Mouse (Mus musculus): ENCODE data around the gene Gabarap. TPM values are rescaled to one million over a fixed set of nuclear protein-coding genes. Genes with fewer than 3 reads are reported as not detected.
"Not testable (repeated sequence)": the region's sequence is repeated elsewhere in the genome, so short reads cannot be mapped to it uniquely, and the experiment has no call there.

Gene Gabarap
- total and polyA plus RNA-seq, 3 experiments = 189 to 352 (median 213) TPM

- in situ Hi-C loops (cut with MboI; ENCODE audit: low pct_ligation_motif_present, low pct_unique_long_range_greater_than_20kb, low sequenced_read_pairs) (loop anchor here (25.0 kb wide), 1 partner anchor 928 kb away; the partner anchor contains the start of genes Per1 and Vamp2), dilution Hi-C loops (cut with MboI; ENCODE audit: extremely low pct_ligation_motif_present, extremely low pct_unique_long_range_greater_than_20kb, low sequenced_read_pairs) (no loop called here)
- H3K4me3 ChIP-seq (replicated peaks in 1 of 3; ENCODE audit: low read depth in 2 of 3, low read length in 2 of 3, poor library complexity in 1 of 3) = peak overlapping the region in 2 of 3 experiments; percentile 67 to 71
- H3K27ac ChIP-seq (ENCODE audit: insufficient read depth, low read depth) = no peak overlapping the region
- H3K36me3 ChIP-seq (replicated peaks in 1 of 2; ENCODE audit: control insufficient read depth in 1 of 2, insufficient read depth in 1 of 2, low read length in 1 of 2) = peaks cover 34 to 39% of the 10 kb centered on the region in 2 experiments
- no peak for DNase-seq (ENCODE audit: extremely low read depth)
- H3K9ac ChIP-seq (ENCODE audit: insufficient read depth, low read depth) = peak overlapping the region; percentile 49; the same call in 1 of the 2 replicates
- peak overlapping the region; percentile 54; the same call in 1 of the 2 replicates for H3K4me2 ChIP-seq (ENCODE audit: insufficient read depth, low read depth, poor library complexity, severe bottlenecking)
- H3K4me1 ChIP-seq (ENCODE audit: control insufficient read depth in 1 of 2, insufficient read depth in 2 of 2) = peaks cover 20 to 34% of the 10 kb centered on the region in 2 experiments
- H3K9me3 ChIP-seq (replicated peaks; ENCODE audit: low read length) = no peaks in the 10 kb centered on the region
- H3K27me3 ChIP-seq (replicated peaks) = no peaks in the 10 kb centered on the region
- TF ChIP-seq TBP (conservative IDR thresholded peaks at IDR 0.05; ENCODE audit: low read depth, low read length) (no peak), ZKSCAN1 (IDR thresholded peaks at IDR 0.05; ENCODE audit: borderline replicate concordance, low read depth, low read length) (peak; percentile 83), MYC (IDR thresholded peaks at IDR 0.05; ENCODE audit: low read depth, low read length) (no peak)
- H3K79me2 ChIP-seq (replicated peaks; ENCODE audit: control insufficient read depth, extremely low read depth, insufficient read depth, poor library complexity, severe bottlenecking) = no peaks in the 10 kb centered on the region
Observed at GRCm38 (mm10) chr11:70015677-70016076, 24.7 kb downstream of the Gabarap start.

DNA sequence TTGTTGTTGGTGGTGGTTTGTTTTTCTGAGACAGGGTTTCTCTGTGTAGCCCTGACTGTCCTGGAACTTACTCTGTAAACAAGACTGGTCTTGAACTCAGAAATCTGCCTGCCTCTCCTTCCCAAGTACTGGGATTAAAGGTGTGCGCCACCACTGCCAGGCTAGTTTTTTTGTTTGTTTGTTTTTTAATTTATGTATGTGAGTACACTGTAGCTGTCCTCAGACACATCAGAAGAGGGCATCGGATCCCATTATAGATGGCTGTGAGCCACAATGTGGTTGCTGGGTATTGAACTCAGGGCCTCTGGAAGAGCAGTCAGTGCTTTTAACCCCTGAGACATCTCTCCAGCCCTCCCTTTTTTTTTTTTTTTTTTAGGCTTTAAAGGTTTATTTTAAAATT, 25.2 kb downstream of the Gabarap start:
- H3K4me2 ChIP-seq (ENCODE audit: insufficient read depth, low read depth, poor library complexity, severe bottlenecking); H3K27me3 ChIP-seq (replicated peaks); H3K79me2 ChIP-seq (replicated peaks; ENCODE audit: control insufficient read depth, extremely low read depth, insufficient read depth, poor library complexity, severe bottlenecking); H3K4me3 ChIP-seq (replicated peaks in 1 of 3; ENCODE audit: low read depth in 2 of 3, low read length in 2 of 3, poor library complexity in 1 of 3); H3K9me3 ChIP-seq (replicated peaks; ENCODE audit: low read length); H3K9ac ChIP-seq (ENCODE audit: insufficient read depth, low read depth); H3K27ac ChIP-seq (ENCODE audit: insufficient read depth, low read depth); dilution Hi-C loops (cut with MboI; ENCODE audit: extremely low pct_ligation_motif_present, extremely low pct_unique_long_range_greater_than_20kb, low sequenced_read_pairs); DNase-seq (ENCODE audit: extremely low read depth): not testable (repeated sequence)
- H3K36me3 ChIP-seq (replicated peaks in 1 of 2; ENCODE audit: control insufficient read depth in 1 of 2, insufficient read depth in 1 of 2, low read length in 1 of 2) = peaks cover 29 to 34% of the 10 kb centered on the region in 2 experiments
- in situ Hi-C loops (cut with MboI; ENCODE audit: low pct_ligation_motif_present, low pct_unique_long_range_greater_than_20kb, low sequenced_read_pairs) = loop anchor here (25.0 kb wide), 1 partner anchor 929 kb away; the partner anchor contains the start of genes Per1 and Vamp2
- H3K4me1 ChIP-seq (ENCODE audit: control insufficient read depth in 1 of 2, insufficient read depth in 2 of 2) = peaks cover 22 to 38% of the 10 kb centered on the region in 2 experiments

GRCm38 (mm10) chr11:70016669-70017068, 25.7 kb downstream of the Gabarap start, which contains the start of gene Dlg4:
Gene Dlg4 (plus strand): TSS chr11:70016942.
- H3K27ac ChIP-seq (ENCODE audit: insufficient read depth, low read depth) = no peak within 1 kb of the TSS
- dilution Hi-C loops (cut with MboI; ENCODE audit: extremely low pct_ligation_motif_present, extremely low pct_unique_long_range_greater_than_20kb, low sequenced_read_pairs) = no loop called here
- peaks cover 22 to 39% of the 10 kb centered on the region in 2 experiments for H3K4me1 ChIP-seq (ENCODE audit: control insufficient read depth in 1 of 2, insufficient read depth in 2 of 2)
- H3K79me2 ChIP-seq (replicated peaks; ENCODE audit: control insufficient read depth, extremely low read depth, insufficient read depth, poor library complexity, severe bottlenecking) = no peaks in the 10 kb centered on the region
- no peaks in the 10 kb centered on the region for H3K27me3 ChIP-seq (replicated peaks)
- peaks cover 24 to 29% of the 10 kb centered on the region in 2 experiments for H3K36me3 ChIP-seq (replicated peaks in 1 of 2; ENCODE audit: control insufficient read depth in 1 of 2, insufficient read depth in 1 of 2, low read length in 1 of 2)
- H3K4me3 ChIP-seq (replicated peaks in 1 of 3; ENCODE audit: low read depth in 2 of 3, low read length in 2 of 3, poor library complexity in 1 of 3) = no peak within 1 kb of the TSS
- in situ Hi-C loops (cut with MboI; ENCODE audit: low pct_ligation_motif_present, low pct_unique_long_range_greater_than_20kb, low sequenced_read_pairs) = loop anchor here (25.0 kb wide), 1 partner anchor 929 kb away; the partner anchor contains the start of genes Per1 and Vamp2
- H3K4me2 ChIP-seq (ENCODE audit: insufficient read depth, low read depth, poor library complexity, severe bottlenecking) = 0 out of 2 replicates have a peak within 1 kb of the TSS, but pooled peaks have one; percentile 54
- DNase-seq (ENCODE audit: extremely low read depth) = no peak
- H3K9me3 ChIP-seq (replicated peaks; ENCODE audit: low read length) = no peaks in the 10 kb centered on the region
- no peak for TF ChIP-seq USF2 (conservative IDR thresholded peaks at IDR 0.05; ENCODE audit: low read depth, low read length)
- TF ChIP-seq IRF4 (IDR thresholded peaks at IDR 0.05; ENCODE audit: low read depth, low read length) = no peak
- no peak for TF ChIP-seq ZC3H11A (IDR thresholded peaks at IDR 0.05; ENCODE audit: low read depth, low read length)
- TF ChIP-seq PAX5 (IDR thresholded peaks at IDR 0.05; ENCODE audit: low read length) = no peak
- TF ChIP-seq SIN3A (IDR thresholded peaks at IDR 0.05; ENCODE audit: low read length) = no peak
- no peak for TF ChIP-seq SMC3 (IDR thresholded peaks at IDR 0.05; ENCODE audit: low read depth, low read length)
- no peak for TF ChIP-seq JUN (IDR thresholded peaks at IDR 0.05; ENCODE audit: insufficient read depth, low read depth, low read length)
- TF ChIP-seq CHD2 (IDR thresholded peaks at IDR 0.05; ENCODE audit: low read length) = no peak
- no peak for TF ChIP-seq UBTF (IDR thresholded peaks at IDR 0.05; ENCODE audit: low read depth, low read length)
- TF ChIP-seq POLR2AphosphoS2 (IDR thresholded peaks at IDR 0.05; ENCODE audit: low read depth, low read length) = no peak
- no peak for TF ChIP-seq ZNF384 (IDR thresholded peaks at IDR 0.05; ENCODE audit: low read depth, low read length)
- TF ChIP-seq E2F4 (IDR thresholded peaks at IDR 0.05; ENCODE audit: insufficient replicate concordance, low read depth, low read length) = no peak
- no peak within 1 kb of the TSS for H3K9ac ChIP-seq (ENCODE audit: insufficient read depth, low read depth)
